Mouse (Mus musculus) olfactory bulb, adult 2 months (tissue): ENCODE results near the gene Arhgap9.

Experiments used
- CTCF ChIP-seq: fragments of 200-500 bp; IDR thresholded peaks from 2 replicates; pipeline ENCODE4 v1.5.1; 2012; ENCODE audit warnings: low read depth, mild to moderate bottlenecking, low read length, moderate library complexity; ENCODE audit not compliant: insufficient read depth
- POLR2A ChIP-seq: fragments of 200-500 bp; IDR thresholded peaks from 2 replicates; pipeline ENCODE4 v1.6.1; 2012; ENCODE audit warnings: mild to moderate bottlenecking, low read depth, low read length, moderate library complexity; ENCODE audit not compliant: insufficient read depth

DNA sequence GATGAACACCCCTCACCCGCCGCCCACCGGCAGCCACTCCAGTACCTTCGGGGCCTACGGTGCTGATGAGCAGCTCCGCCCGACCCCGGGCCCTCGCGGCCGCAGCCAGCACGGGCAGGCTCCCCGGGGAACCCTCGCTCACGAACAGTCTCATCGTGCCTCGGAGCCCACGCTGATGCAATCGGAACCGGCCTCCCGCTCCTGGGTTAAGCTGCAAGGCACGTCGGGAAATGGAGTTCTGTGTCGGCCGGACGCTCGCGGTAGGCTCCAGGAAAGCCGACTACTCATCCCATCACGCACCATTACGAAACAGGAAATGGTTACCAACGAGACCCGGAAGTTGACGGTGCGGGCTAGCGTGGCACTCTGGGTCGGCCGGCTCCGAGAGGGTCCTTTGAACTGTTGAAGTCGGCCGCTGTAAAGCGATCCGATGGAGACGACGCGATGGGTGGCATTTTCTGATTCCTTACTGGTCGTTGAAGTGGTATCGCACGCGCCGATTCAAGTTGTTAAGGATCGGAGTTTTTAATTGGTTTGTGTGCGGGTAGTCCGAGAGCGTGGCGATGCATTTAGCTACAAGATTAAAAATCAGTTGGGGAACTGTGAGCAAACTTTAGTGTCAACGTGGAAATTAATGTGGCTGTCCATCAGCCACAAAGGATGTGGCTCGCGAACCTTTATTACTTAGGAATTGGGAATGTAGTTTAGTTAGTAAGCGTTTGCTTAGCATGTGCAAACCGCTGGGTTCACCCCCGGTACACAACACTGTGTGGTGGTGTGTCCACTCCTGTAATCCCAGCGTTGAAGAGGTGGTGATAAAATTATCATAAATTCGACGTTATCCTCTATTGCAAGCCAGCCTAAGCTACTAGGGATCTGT lies 10.0 kb upstream of the Arhgap9 start, which contains the start of gene Mars:
- TF ChIP-seq CTCF (no peak), POLR2A (peak; percentile 58; the same call in 1 of the 2 replicates)
